Mouse (Mus musculus) spleen, adult 2 months (tissue): ENCODE data around the gene Sf3b6.

Experiments used
- CTCF ChIP-seq: fragments of 200-500 bp; IDR thresholded peaks from 2 replicates; pipeline ENCODE4 v1.5.1; 2011; ENCODE audit warnings: mild to moderate bottlenecking, inconsistent platforms; ENCODE audit not compliant: insufficient read depth, insufficient read length, insufficient replicate concordance; ENCODE audit errors: extremely low read depth
- POLR2A ChIP-seq: fragments of 200-500 bp; IDR thresholded peaks from 2 replicates; pipeline ENCODE4 v1.6.1; 2011; ENCODE audit warnings: low read depth, low read length, inconsistent platforms

DNA sequence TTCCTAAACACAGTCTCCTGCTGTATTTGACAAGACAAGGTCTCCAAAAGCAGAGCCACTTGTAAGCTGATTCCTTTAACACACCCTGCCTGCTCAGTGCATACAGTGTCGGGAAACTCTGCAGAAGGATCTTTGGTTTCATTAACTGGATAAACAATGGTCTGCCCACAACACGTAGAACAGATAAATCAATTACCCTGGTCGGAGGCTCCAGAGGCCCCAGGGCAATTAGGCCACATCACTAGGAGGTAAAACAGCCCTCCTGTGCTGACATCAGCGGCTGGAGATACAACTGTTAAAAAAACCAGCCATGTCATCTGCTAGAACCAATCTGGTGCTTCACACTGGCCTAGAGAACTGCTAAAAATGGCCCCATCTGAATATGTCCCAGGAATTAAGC, 19.6 kb downstream of the Sf3b6 start:
- no peak for TF ChIP-seq CTCF
- no peak for TF ChIP-seq POLR2A
